Mouse (Mus musculus) CH12F3 (cell line): ENCODE results near the gene Micu2.
"Not testable (repeated sequence)": the region's sequence is repeated elsewhere in the genome, so short reads cannot be mapped to it uniquely, and the experiment has no call there.

Experiments
- in situ Hi-C: fragments of 300-500 bp; cut with MboI; formaldehyde crosslinking; loops from 2 replicates; pipeline ENCODE4 v1.14.3; 2020; ENCODE audit warnings: low sequenced_read_pairs

Gene Micu2

GRCm38 (mm10) chr14:57967080-57967797, 31.8 kb downstream of the Micu2 start:
- in situ Hi-C loops: no loop called here

- in situ Hi-C loops: no loop called here
Measured at GRCm38 (mm10) chr14:57961861-57962260, 37.2 kb downstream of the Micu2 start.

- in situ Hi-C loops: no loop called here
Measured at GRCm38 (mm10) chr14:57951089-57951488, 48.0 kb downstream of the Micu2 start.

- in situ Hi-C loops: no loop called here
Measured at GRCm38 (mm10) chr14:57945834-57946233, 53.2 kb downstream of the Micu2 start.

- in situ Hi-C loops: no loop called here
Measured at GRCm38 (mm10) chr14:57937297-57937696, 61.8 kb downstream of the Micu2 start.

GRCm38 (mm10) chr14:57934666-57935065, 64.4 kb downstream of the Micu2 start:
- in situ Hi-C loops: no loop called here

GRCm38 (mm10) chr14:57933608-57934007, 65.5 kb downstream of the Micu2 start:
- in situ Hi-C loops: no loop called here

- in situ Hi-C loops: no loop called here
Measured at GRCm38 (mm10) chr14:57932881-57933443, 66.1 kb downstream of the Micu2 start.

GRCm38 (mm10) chr14:57921428-57922131, 77.5 kb downstream of the Micu2 start:
- in situ Hi-C loops: no loop called here

GRCm38 (mm10) chr14:57920568-57921310, 78.3 kb downstream of the Micu2 start:
- in situ Hi-C loops: no loop called here

GRCm38 (mm10) chr14:57919148-57919875, 79.8 kb downstream of the Micu2 start:
- in situ Hi-C loops: loop anchor here (5.0 kb wide), 1 partner anchor 232 kb away; no protein-coding TSS in a partner anchor

GRCm38 (mm10) chr14:57915341-57915740, 83.7 kb downstream of the Micu2 start:
- in situ Hi-C loops: loop anchor here (5.0 kb wide), 1 partner anchor 228 kb away; no protein-coding TSS in a partner anchor

- in situ Hi-C loops: not testable (repeated sequence)
Measured at GRCm38 (mm10) chr14:57912211-57913007, 86.7 kb downstream of the Micu2 start.

- in situ Hi-C loops: not testable (repeated sequence)
Measured at GRCm38 (mm10) chr14:57911787-57912186, 87.3 kb downstream of the Micu2 start.

- in situ Hi-C loops: no loop called here
Measured at GRCm38 (mm10) chr14:57911316-57911715, 87.7 kb downstream of the Micu2 start.

GRCm38 (mm10) chr14:57910501-57911068, 88.5 kb downstream of the Micu2 start:
- in situ Hi-C loops: no loop called here

- in situ Hi-C loops: no loop called here
Measured at GRCm38 (mm10) chr14:57909297-57909696, 89.8 kb downstream of the Micu2 start.

- in situ Hi-C loops: no loop called here
Measured at GRCm38 (mm10) chr14:57908431-57908830, 90.6 kb downstream of the Micu2 start.

- in situ Hi-C loops: no loop called here
Measured at GRCm38 (mm10) chr14:57901998-57902397, 97.1 kb downstream of the Micu2 start.
